Mouse (Mus musculus): ENCODE data around the gene Frat2.

- no peak for TF ChIP-seq NANOG (IDR thresholded peaks at IDR 0.05; ENCODE audit: borderline replicate concordance, low read length)
- TF ChIP-seq CTCF (conservative IDR thresholded peaks at IDR 0.05; ENCODE audit: low read length), result no peak
- no peak for TF ChIP-seq POU5F1 (IDR thresholded peaks at IDR 0.05; ENCODE audit: borderline replicate concordance, low read length)
Measured at GRCm38 (mm10) chr19:41816915-41817314, 31.0 kb downstream of the Frat2 start.

All from E14TG2a.4 (cell line).